Mouse (Mus musculus): ENCODE measurements around the gene Pik3ap1. TPM values are rescaled to one million over a fixed set of nuclear protein-coding genes. Genes with fewer than 3 reads are reported as not detected.
A peak's percentile ranks its signal among the peaks of the same experiment; 100 is the strongest.

Pik3ap1 gene
- total RNA-seq, 2 experiments from 2014 or later: 1.5 to 2.0 TPM

DNA sequence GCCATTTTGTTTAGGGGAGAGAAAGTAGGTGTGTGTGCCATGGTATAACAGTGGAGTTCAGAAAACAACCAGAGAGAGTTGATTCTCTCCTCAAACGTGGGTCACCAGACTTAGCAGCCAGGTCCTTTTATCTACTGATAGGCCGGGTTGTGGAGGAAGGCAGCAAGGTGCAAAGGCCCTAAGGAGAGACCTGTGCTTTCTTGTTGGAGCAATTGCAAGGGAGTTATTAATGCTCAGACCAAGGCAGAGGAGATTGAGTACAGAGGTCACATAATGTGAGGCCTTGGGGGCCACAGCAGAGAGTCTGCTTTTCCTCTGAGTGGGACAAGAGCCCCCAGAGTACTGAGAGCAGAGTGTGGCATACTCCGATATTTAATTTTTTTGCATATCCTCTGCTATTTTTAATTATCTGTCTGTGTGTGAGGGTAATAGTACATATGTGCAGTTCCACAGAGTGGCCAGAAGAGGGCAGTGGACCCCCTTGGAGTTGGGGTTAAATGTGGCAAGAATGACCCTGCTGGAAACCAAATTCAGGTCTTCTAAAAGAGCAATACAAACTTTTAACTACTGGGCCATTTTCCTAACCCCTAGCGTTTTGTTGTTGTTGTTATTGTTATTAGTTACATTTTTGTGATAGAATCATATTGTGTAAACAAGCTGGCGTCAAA, 93.8 kb downstream of the Pik3ap1 start:
- intact Hi-C loops (cut with DNase I): no loop called here

DNA sequence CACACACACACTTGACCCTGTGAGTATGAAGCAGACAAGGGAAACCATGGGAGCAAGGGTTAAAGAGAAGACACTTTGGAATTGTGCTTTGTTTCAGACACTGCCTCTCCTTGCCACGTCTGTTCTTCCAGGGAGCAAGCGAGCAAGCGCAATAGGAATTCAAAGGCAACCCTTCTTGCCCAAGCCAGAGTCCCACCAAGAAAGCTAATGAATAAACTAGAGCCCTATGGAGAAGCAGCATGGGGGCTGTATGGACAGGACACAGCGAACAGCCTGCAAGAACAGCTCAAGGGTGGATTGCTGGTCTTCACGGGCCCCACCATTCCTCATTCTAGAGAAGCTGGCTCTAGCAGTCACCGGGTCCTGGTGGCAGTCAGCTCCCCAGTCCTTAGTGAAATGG, 96.3 kb downstream of the Pik3ap1 start:
- DNase-seq (ENCODE audit: low spot score): no peak
- intact Hi-C loops (cut with DNase I): no loop called here

More for the DNA sequence above, 93.8 kb downstream of the Pik3ap1 start:
- DNase-seq (ENCODE audit: low spot score): no peak

DNA sequence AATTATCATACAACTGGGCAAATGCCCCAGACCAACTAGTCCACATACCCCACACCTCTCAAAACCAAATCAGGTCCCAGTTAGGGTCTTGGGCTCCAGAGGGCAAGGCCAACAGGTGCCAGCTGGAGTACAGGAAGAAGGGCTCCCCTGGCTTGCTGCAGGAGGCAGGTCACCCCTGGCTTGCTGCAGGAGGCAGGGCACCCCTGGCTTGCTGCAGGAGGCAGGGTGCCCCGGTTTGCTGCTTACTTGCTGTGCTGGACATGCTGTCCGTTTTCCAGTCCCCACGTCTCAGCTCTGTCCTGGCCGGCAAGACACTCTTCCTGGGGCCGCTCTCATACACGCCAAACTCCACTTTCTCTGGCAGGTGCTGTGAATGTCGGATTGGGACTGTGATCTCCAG, 97.7 kb downstream of the Pik3ap1 start:
- intact Hi-C loops (cut with DNase I): no loop called here
- no peak for DNase-seq (ENCODE audit: low spot score)

DNA sequence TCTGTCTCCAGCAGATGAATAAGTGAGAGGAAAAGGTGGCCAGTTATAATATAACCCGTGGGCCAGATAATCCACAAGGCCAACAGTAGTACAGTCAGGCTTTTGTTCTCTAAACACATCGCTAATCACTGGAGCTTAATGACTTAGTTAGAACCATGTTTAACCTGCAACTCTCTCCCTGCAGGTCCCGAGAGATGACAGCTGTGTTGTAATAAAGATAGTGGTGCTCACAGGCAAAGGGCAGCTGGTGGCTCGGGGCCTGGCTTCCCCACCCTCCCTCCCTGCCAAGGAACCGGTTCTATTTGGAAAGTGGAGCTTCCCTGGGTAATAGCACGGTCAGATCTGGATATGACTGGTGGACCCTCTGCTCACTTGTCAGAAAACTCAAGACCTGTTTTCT, 100.4 kb downstream of the Pik3ap1 start:
- DNase-seq (ENCODE audit: low spot score): no peak
- intact Hi-C loops (cut with DNase I): no loop called here

DNA sequence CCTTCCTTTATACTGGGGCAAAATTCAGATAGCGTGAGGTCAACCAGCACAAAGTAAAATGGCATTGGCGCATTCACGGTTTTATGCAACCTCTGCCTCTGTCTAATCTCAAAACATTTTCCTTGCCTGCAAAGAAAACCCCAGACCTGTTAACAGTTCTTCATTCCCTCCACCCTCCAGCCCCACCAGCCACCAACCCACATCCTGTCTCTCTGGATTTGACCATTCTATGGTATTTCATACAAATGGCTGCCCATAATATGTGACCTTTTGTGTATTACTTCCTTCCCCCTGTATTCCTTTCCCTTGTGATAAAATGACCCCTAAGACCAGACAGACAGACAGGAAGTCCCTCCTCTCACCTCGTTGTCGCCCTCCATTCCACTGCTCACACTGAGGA, 102.2 kb downstream of the Pik3ap1 start:
- no peak for DNase-seq (ENCODE audit: low spot score)

DNA sequence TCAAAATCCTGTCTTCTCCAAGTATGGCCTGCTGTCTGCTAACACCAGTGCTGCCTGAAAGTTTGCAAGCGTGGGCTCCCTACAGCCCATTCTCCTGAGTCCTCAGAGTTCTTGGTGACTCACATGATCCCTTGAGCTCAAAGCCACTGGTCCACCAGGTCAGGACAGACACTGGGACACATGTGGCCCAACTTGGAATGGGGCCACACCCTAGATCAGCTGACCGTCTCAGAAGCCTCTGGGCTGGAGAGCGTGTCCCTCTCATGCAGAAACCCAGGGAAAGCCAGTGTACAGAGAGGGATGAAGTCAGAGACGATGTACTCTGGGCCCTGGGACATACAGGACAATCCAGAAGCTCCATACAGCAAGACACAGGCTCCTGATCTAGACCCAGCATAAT, 102.7 kb downstream of the Pik3ap1 start:
- no peak for DNase-seq (ENCODE audit: low spot score)
- intact Hi-C loops (cut with DNase I): no loop called here

More for the DNA sequence above, 102.2 kb downstream of the Pik3ap1 start:
- intact Hi-C loops (cut with DNase I): no loop called here

DNA sequence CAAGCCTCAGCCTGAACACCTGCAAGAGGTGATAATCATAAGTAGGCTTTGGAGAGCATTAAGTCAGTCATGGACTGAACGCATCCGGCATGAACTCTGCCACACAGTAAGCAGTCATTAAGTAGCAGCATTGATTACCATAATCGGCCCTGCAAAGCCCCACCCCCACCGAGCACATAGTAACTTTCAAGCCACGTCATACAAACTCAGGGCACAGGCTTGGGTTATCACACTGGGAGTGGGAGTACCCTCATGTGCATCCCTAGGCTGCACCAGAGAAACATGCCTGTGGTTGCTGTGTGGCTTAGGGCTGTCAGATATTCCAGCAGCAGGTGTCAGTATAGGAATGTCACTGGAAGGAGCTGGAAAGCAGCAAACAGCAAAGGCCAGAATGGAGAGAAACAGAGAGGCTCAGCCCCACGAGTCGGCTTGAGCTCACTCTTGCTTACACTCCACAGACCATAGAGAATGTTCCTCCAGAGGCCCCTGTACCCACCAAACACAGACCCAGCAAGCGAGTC, 105.1 kb downstream of the Pik3ap1 start:
- no peak for DNase-seq (ENCODE audit: low spot score)
- intact Hi-C loops (cut with DNase I): no loop called here

DNA sequence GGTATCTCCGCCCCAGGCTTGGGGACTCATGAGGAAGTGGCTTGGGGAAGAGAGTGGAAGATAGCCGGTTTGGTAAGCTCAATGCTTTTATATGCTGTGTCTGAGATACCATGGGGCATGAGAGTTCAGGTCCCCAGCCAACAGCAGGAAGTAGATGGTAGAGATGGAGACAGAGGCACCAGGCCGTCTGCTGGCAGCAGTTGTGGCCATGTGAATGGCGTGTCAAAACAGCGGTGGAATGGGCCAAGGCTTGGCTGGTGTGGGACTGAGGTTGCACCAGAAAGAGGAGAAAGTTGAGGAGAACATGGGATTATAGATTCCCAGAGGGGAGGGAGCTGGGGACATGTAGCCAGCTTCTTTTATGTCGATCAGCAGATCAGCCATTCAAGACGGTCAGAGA, 106.3 kb downstream of the Pik3ap1 start:
- intact Hi-C loops (cut with DNase I): no loop called here
- DNase-seq (ENCODE audit: low spot score): no peak

DNA sequence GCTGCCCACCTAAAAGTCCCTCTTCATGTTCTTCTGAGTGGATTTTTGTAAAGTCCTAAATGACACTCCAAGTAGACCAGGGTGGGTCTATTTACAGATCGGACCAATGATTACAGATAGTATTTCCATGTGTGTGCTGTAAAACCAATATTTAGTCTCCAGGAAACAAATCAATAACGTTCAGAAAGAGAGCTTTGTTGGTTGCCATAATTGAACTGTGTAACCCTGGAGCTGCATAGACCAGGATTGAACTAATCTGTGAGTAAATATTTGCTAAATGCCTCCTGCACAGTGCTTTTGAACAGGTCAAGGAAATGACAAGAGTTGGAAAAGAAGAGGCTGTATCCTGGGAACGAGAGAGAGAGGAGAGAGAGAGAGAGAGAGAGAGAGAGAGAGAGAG, 109.3 kb downstream of the Pik3ap1 start:
- no peak for DNase-seq (ENCODE audit: low spot score)
- intact Hi-C loops (cut with DNase I): no loop called here

DNA sequence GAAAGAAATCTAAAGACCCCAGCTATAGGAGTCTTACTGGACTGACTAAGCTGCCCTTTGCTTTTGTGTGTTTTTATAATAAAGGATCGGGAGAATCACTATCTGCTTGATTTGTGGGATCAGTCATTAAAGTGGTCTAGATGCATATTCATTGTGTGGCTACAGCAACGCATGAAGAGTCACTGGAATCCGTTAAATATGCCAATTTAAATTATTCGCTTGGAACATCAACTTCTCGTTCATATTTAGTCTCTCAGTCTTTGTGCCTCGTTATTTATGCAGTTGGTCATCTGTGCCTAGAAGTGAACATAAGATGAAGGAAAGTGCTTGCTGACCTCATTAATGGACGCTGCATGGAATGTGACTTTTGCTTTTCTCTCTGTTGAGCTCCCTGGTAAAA, 114.0 kb downstream of the Pik3ap1 start:
- intact Hi-C loops (cut with DNase I): no loop called here
- DNase-seq (ENCODE audit: low spot score): no peak

DNA sequence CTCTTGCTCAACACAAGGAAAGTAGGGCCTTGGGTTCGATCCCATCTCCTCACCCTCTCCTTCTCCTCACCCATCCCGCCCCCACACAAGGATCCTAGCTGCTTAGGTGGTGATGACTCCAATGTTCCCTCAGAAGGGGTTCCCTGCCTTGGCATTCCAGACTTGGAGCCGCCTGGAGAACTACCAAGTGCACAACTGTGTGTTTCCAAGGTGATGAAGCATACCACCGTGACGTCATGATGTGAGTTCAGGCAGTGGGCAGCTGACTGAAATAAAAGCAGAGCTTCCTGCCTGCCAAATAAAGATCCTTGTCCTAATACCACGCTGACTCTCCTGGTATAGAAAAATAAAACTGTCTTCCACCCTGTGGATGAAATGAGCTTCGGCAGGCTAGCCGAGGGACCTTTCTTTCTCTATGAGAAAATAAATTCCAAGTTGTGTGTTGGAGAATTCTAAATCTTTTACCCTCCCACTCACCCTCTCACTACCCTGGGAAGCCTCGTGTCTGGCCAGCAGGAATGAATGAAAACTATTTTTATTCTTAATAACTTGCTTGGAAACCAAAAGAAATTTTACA, 114.7 kb downstream of the Pik3ap1 start:
- intact Hi-C loops (cut with DNase I): no loop called here
- no peak for DNase-seq (ENCODE audit: low spot score)

DNA sequence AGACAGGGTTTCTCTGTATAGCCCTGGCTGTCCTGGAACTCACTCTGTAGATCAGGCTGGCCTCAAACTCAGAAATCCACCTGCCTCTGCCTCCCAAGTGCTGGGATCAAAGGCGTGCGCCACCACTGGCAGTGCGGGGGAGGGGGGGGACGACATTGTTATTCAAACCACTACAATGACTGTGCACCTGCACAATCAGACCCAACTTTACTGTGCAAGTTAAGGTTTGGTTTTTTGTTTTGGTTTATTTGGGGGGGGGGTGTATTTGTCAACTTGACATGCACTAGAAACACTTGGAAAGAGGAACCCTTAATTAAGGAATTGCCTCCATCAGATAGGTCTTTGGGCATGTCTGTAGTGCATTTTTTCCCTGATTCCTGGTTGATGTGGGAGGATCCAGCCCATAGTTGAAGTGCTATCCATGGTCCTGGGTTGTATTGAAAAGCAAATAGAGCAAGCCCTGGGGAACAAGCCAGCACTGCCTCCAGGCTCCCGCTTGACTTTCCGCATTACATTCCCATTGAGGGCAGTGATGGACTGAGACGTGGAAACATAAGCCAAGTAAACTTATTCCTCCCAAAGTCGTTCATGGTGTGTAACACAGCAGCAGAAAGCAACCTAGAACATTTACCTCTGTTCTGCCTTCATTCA, 118.5 kb downstream of the Pik3ap1 start:
- intact Hi-C loops (cut with DNase I): loop anchor here (5.0 kb wide), 1 partner anchor 216 kb away; the partner anchor contains the start of gene Lcor
- no peak for DNase-seq (ENCODE audit: low spot score)

DNA sequence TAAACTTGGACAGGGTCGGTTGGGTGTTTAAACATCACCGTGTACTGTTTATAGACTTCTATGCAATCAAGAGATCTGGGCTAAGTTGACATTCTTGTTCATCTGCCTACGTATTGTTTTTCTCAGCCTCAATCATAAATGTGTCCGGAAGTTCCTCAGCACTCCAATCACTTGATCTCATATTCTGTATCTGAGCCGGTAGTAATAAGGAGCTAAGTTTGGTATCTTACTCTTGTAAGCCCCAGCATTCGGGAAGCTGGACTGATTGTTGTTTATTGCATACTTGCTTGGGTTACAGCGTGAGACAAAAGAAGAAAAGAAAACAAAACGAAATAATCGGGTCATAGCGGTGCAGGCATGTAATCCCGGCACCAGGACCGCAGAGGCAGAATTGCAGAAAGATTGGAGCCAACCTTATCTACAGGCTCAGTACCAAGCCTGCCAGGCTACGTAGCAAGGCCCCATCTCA, 120.5 kb downstream of the Pik3ap1 start:
- no peak for DNase-seq (ENCODE audit: low spot score)
- intact Hi-C loops (cut with DNase I): no loop called here

DNA sequence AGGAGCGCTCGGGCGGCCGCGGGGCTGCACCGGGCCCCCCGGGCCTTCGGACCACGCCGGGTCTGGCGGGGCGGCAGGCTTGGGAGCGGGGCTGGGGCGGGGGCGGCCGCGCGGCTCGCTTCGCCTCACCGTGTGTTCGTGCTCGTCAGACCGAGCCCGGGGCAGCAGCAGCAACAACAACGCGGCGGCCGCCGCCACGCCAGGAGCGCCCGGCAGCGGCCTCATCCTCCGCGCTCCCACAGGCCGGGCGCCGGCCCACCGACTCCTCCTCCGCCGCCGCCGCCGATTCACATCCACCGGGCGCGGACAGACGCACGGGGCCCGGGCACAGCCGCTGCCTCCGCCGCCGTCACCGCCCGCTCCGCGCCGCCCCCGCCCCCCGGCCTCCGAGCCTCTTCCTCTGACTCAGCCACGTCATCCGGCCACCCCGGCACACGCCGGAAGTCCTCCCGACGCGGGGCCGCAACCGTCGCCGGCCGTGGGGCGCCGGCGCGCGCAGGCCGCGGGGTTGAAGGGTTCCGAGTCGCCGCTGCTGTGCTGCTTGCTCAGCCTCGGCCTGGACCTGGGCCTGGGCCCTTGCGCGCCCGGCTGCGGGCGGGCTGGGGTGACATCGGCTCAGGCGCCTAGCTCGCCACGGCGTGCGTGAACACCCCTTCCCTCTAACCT, 121.1 kb downstream of the Pik3ap1 start, which contains the start of gene Tm9sf3:
Gene Tm9sf3 (minus strand): TSS at position 368 of the 666 bp plus-strand sequence.
- peak; percentile 78 for DNase-seq (ENCODE audit: low spot score)
- intact Hi-C loops (cut with DNase I): no loop called here

DNA sequence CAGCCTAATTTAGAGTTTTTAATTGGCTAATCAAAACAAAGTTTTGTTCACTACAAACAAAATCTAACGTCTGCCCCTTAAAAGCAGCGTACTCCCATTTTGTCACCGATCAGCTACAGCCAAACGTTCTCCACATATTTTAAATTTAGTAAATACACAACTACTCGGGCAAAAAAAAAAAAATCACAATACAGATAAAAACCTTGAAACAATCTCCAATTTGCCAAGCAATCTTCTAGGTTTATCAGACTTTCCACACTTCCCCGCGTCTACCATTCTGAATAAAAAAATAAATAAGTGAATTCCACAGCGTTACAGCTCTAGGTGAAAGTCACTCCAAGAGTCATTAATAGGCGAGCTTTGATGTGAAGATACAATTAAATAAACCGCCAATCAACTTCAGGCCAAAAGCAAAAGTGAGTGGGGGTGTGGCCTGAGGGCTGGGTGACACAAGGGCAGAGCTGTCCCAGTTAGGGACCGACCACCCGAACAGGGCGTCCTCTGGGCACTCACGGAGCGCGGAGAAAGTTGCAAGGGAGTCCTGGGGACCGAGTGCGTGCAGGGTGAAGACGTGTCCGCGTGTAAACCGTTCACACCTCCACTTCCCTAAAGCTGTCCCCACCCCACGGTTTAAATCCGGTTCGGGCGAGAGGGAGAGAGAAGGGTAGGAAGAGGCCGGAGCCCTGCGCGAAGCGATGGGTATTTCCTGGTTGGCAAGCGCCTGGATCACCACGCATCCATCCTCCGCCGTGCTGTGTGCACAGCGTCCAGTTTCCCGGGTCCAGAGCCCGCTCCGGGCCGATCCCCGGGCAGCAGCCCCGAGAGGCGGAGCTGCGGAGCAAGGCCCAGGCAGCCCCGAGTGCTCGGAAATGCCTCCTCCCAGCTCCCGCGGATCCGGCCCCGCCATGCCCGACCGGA, 121.9 kb downstream of the Pik3ap1 start:
- DNase-seq (ENCODE audit: low spot score): peak; percentile 43
- intact Hi-C loops (cut with DNase I): no loop called here

DNA sequence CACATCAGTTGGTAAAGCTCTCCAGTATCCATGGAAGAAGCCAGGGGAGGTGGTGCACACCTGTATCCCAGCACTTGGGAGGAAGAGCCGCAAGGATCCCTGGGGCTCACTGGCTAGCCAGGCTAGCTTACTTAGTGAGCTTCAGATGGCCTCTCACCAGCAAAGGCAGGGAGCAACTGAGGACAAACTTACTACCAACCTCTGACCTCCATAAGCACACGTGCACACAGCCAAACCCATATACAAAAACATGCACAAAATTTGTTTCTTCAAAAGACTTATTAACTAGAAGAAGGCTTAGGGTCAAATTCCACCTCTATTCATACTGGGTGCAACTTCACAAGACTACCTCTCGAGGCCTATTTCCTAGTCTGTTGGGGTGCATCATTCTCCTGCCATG, 124.2 kb downstream of the Pik3ap1 start:
- intact Hi-C loops (cut with DNase I): no loop called here
- DNase-seq (ENCODE audit: low spot score): no peak

DNA sequence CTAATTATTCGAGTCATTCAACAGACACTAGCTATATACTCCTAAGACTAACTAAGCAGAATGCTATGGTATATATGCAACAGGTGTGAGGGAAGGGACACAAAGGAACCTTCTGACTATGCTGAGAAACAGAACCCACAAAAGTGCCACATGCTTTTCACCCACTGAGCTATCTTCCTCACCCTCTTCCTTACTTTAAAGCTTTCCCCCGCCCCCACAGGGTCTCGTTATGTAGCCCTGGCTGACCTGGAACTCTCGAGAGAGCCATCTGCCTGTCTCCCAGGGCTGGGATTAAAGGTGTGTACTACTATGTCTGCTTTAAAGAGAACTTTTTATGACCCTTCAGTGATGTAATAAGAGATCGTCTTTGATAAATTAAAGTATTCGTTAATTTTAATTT, 125.6 kb downstream of the Pik3ap1 start:
- intact Hi-C loops (cut with DNase I): no loop called here
- no peak for DNase-seq (ENCODE audit: low spot score)

DNA sequence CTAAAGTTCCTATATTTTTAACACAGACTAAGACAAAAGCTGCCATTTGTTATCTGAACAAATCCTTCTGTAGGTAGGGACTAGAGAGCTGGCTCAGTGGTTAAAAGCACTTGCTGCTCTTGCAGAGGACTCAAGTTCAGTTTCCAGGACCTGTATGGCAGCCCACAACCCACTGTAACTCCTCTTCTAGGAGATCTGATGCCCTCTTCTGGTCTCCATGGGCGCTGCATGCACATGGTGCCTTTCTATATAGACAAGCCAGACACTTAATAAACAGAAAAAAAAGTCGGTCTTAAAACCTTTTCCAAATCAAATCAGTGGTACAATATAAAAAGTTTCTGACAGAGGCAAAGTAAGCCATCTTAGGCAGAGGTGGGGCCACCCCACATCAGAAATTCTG, 126.2 kb downstream of the Pik3ap1 start:
- intact Hi-C loops (cut with DNase I): no loop called here
- DNase-seq (ENCODE audit: low spot score): no peak

DNA sequence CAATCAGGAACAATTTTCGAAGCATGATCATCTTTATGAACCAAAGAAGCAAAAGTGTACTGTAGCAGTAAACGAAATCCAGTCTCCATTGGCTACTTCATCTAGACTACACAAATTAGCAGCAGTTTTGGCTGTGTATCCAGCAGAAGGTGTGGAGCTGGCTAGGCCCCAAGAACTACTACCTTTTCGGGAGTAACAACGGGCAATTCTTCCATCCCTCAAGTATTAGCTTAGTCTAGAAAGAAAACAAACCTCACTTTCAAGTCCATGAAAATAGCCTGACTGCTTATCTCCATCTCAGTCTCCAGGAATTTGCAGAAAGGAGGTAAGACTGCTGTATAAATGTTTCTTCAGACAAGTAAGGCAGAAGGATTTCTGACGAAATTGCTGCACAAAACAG, 130.3 kb downstream of the Pik3ap1 start:
- intact Hi-C loops (cut with DNase I): no loop called here

DNA sequence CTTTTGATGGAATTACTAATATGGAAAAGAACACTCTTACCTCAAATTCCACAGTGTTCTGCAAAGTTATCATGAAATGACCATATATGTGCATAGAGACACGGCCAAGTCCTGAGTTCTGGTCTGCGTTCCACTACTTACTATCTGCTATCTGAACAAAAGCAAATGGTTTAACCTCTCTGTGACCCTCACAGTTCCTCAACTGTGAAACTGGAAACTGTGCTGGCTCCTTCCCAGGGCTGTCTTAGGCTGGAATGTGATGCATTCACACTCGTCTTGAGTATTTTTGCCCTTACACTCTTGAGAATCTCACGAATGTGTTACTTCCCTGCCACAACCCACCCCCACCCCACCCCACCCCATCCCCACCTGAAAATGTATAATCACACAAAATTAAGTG, 135.9 kb downstream of the Pik3ap1 start:
- intact Hi-C loops (cut with DNase I): no loop called here
- DNase-seq (ENCODE audit: low spot score): no peak

More for the DNA sequence above, 130.3 kb downstream of the Pik3ap1 start:
- no peak for DNase-seq (ENCODE audit: low spot score)
